Comparison of ENCODE assay signal across 1 mouse cellular context in genomic region chr2:164497691-164498268, GRCm38 (mm10).
TF ChIP-seq lines count a peak whose summit lies in the region.

No protein-coding gene starts in this region.

TF ChIP-seq in MEL, 35 proteins besides CTCF, POLR2A, EP300 and RAD21:
- 0 out of 2 replicates have a peak, but pooled peaks have one; percentile 2 for TF ChIP-seq TCF12 (IDR thresholded peaks at IDR 0.05; ENCODE audit: low read depth, low read length)
- no peak for TF ChIP-seq MYC (IDR thresholded peaks at IDR 0.05; ENCODE audit: low read depth, low read length)
